9 mouse cellular contexts compared by ENCODE assay signal in the genomic region with DNA sequence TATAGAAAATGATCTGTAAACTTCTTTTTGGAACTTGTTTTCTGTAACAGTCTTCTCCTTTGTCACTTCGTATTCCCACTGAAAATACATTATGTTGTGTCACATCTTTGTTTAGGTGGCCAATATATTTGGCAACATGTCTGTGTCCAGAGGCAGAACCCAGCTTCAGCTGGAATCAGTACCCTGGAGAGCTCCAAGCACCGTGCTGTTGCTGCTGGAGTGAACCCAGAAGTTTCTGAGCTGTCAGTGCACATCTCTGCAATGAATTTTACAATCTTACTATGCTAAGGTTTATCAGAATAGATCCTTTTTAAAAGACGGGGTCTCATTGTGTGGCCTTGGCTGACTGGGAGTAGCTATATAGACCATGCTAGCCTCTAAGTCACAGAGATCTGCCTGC. TPM values are rescaled to one million over a fixed set of nuclear protein-coding genes. Genes with fewer than 3 reads are reported as not detected.
DNase-seq lines count a peak whose midpoint lies in the region; ATAC-seq and TF ChIP-seq lines count a peak whose summit lies in the region.
"Had no signal": no experiment of that assay in that cellular context is flagged by ENCODE, and none has a peak within 500 bp of the region (broad histone marks: within the 10 kb centered on the region; RNA-seq: fewer than 3 reads in every experiment).

No protein-coding gene starts in this region.

- TF ChIP-seq CTCF in intestine, postnatal 0 days (IDR thresholded peaks at IDR 0.05; ENCODE audit: low read depth) = no peak

- no peaks in the 10 kb centered on the region for H3K27me3 ChIP-seq in intestine, embryonic 14.5 days (replicated peaks; ENCODE audit: control insufficient read depth, insufficient read depth, low read length)
- H3K27me3 ChIP-seq in intestine, postnatal 0 days (replicated peaks; ENCODE audit: control insufficient read depth, insufficient read depth, low read length) = no peaks in the 10 kb centered on the region
- H3K27me3 ChIP-seq in embryonic facial prominence, embryonic 10.5 days (replicated peaks; ENCODE audit: low read depth, poor library complexity, severe bottlenecking) = no peaks in the 10 kb centered on the region
- H3K27me3 ChIP-seq: limb, embryonic 13.5 days had no signal

- H3K4me1 ChIP-seq in intestine, embryonic 14.5 days (replicated peaks; ENCODE audit: control insufficient read depth, insufficient read depth, low read length) = no peaks in the 10 kb centered on the region
- no peaks in the 10 kb centered on the region for H3K4me1 ChIP-seq in intestine, postnatal 0 days (replicated peaks; ENCODE audit: control insufficient read depth, insufficient read depth, low read length)
- H3K4me1 ChIP-seq in embryonic facial prominence, embryonic 10.5 days = no peaks in the 10 kb centered on the region
- H3K4me1 ChIP-seq: limb, embryonic 13.5 days had no signal

- no peaks in the 10 kb centered on the region for H3K36me3 ChIP-seq in intestine, embryonic 14.5 days (ENCODE audit: control insufficient read depth, insufficient read depth, low read length)
- no peaks in the 10 kb centered on the region for H3K36me3 ChIP-seq in intestine, postnatal 0 days (ENCODE audit: control insufficient read depth, insufficient read depth)
- no peaks in the 10 kb centered on the region for H3K36me3 ChIP-seq in embryonic facial prominence, embryonic 10.5 days (replicated peaks)
- H3K36me3 ChIP-seq: limb, embryonic 13.5 days had no signal

- H3K4me3 ChIP-seq in intestine, embryonic 14.5 days (ENCODE audit: low read depth, low read length) = no peak overlapping the region
- no peak overlapping the region for H3K4me3 ChIP-seq in intestine, postnatal 0 days (ENCODE audit: low read depth, low read length)
- H3K4me3 ChIP-seq in embryonic facial prominence, embryonic 10.5 days = no peak overlapping the region
- H3K4me3 ChIP-seq: limb, embryonic 13.5 days had no signal

- H3K9me3 ChIP-seq in intestine, embryonic 14.5 days (ENCODE audit: control insufficient read depth, low read length) = no peaks in the 10 kb centered on the region
- no peaks in the 10 kb centered on the region for H3K9me3 ChIP-seq in intestine, postnatal 0 days (ENCODE audit: control insufficient read depth)
- H3K9me3 ChIP-seq in embryonic facial prominence, embryonic 10.5 days = no peaks in the 10 kb centered on the region
- H3K9me3 ChIP-seq: limb, embryonic 13.5 days had no signal

- no peak overlapping the region for H3K4me2 ChIP-seq in intestine, embryonic 14.5 days (ENCODE audit: low read length)
- H3K4me2 ChIP-seq in intestine, postnatal 0 days (replicated peaks; ENCODE audit: low read depth) = no peak overlapping the region
- H3K4me2 ChIP-seq: limb, embryonic 13.5 days had no signal

- no peak for ATAC-seq in intestine, embryonic 14.5 days (replicated peaks; ENCODE audit: low FRiP score, low TSS enrichment, low read depth)
- no peak for ATAC-seq in intestine, postnatal 0 days

- no peak overlapping the region for H3K9ac ChIP-seq in intestine, embryonic 14.5 days (ENCODE audit: low read length)
- no peak overlapping the region for H3K9ac ChIP-seq in intestine, postnatal 0 days (ENCODE audit: low read depth, low read length)
- H3K9ac ChIP-seq: limb, embryonic 13.5 days had no signal

- peak; percentile 85 for DNase-seq in intestine, embryonic 14.5 days (ENCODE audit: low spot score)
- peak; percentile 16 for DNase-seq in Muller cell, postnatal 12 days (ENCODE audit: inconsistent ontology term)
- DNase-seq in embryonic facial prominence, embryonic 10.5 days (ENCODE audit: low spot score) = peak; percentile 69
- peak; percentile 7 for DNase-seq in lung, postnatal 25 days (ENCODE audit: low spot score)
- no peak for DNase-seq in cerebellum, adult 11 months
- no peak for DNase-seq in right cerebral cortex, postnatal 36 days (ENCODE audit: low spot score in 2 of 2)
- no peak for DNase-seq in left cerebral cortex, postnatal 14 days (ENCODE audit: low spot score in 2 of 2)

- WGBS in intestine, embryonic 14.5 days = 19% methylated on average over 3 of the region's 3 CpGs
- WGBS in intestine, postnatal 0 days = 21% methylated on average over 3 of the region's 3 CpGs
- 39% methylated on average over 3 of the region's 3 CpGs for WGBS in embryonic facial prominence, embryonic 10.5 days

- no peak overlapping the region for H3K27ac ChIP-seq in intestine, embryonic 14.5 days (ENCODE audit: low read depth)
- H3K27ac ChIP-seq in intestine, postnatal 0 days (ENCODE audit: low read depth, low read length) = no peak overlapping the region
- no peak overlapping the region for H3K27ac ChIP-seq in embryonic facial prominence, embryonic 10.5 days (replicated peaks)
- H3K27ac ChIP-seq: limb, embryonic 13.5 days had no signal

- intact Hi-C loops in left cerebral cortex, postnatal 14 days (cut with DNase I) = no loop called here

RNA-seq across cellular contexts. Expression of a gene that starts 44.1 kb away (rescaled TPM):
- polyA plus RNA-seq in intestine, embryonic 14.5 days (2014; fragmentation: Nextera tagmentation; extraction: Ambion mirVana) = 2.7 and 2.9 TPM in 2 replicates
- polyA plus RNA-seq in intestine, postnatal 0 days (2015; fragmentation: Nextera tagmentation; extraction: Ambion mirVana) = 4.7 and 4.9 TPM in 2 replicates
- polyA plus RNA-seq in embryonic facial prominence, embryonic 10.5 days (2016; fragmentation: Nextera tagmentation; extraction: Ambion mirVana) = 1.8 and 2.5 TPM in 2 replicates
- total RNA-seq in left cerebral cortex, postnatal 14 days (2021) = 100 to 1,000 TPM; 509 to 518 TPM

RNA-seq across cellular contexts. Expression of a gene that starts 48.3 kb away (rescaled TPM):
- not detected in 2 replicates for polyA plus RNA-seq in intestine, embryonic 14.5 days (2014; fragmentation: Nextera tagmentation; extraction: Ambion mirVana)
- polyA plus RNA-seq in intestine, postnatal 0 days (2015; fragmentation: Nextera tagmentation; extraction: Ambion mirVana) = not detected in 2 replicates
- polyA plus RNA-seq in embryonic facial prominence, embryonic 10.5 days (2016; fragmentation: Nextera tagmentation; extraction: Ambion mirVana) = not detected in 2 replicates
- total RNA-seq in left cerebral cortex, postnatal 14 days (2021) = not detected
- polyA plus RNA-seq: limb, embryonic 13.5 days had no signal

Comparison
In these comparisons a context has a peak if more than half of its experiments do, and no peak if none do; other contexts are left out.
1. DNase-seq: peak in intestine, embryonic 14.5 days (single experiment), Muller cell, postnatal 12 days (single experiment), embryonic facial prominence, embryonic 10.5 days (single experiment) and lung, postnatal 25 days (single experiment); none in cerebellum, adult 11 months (single experiment), right cerebral cortex, postnatal 36 days (0 of 2) and left cerebral cortex, postnatal 14 days (0 of 2).